Mouse (Mus musculus): ENCODE results near the gene Gsk3b.

GRCm38 (mm10) chr16:38044551-38044950 lies 44.2 kb upstream of the Gsk3b start:
- TF ChIP-seq CTCF (conservative IDR thresholded peaks at IDR 0.05; ENCODE audit: low read length) (no peak), NANOG (IDR thresholded peaks at IDR 0.05; ENCODE audit: borderline replicate concordance, low read length) (no peak)
